Mouse (Mus musculus) frontal cortex, postnatal 36 days (tissue): ENCODE data around the gene Kpna1.
"Not testable (repeated sequence)": the region's sequence is repeated elsewhere in the genome, so short reads cannot be mapped to it uniquely, and the experiment has no call there.

ENCODE experiments used
- DNase-seq, 2 experiments: peaks; one replicate each; pipeline ENCODE4 v3.0.0; 2022; ENCODE audit warnings: low spot score in 2 of 2

Kpna1 gene

DNA sequence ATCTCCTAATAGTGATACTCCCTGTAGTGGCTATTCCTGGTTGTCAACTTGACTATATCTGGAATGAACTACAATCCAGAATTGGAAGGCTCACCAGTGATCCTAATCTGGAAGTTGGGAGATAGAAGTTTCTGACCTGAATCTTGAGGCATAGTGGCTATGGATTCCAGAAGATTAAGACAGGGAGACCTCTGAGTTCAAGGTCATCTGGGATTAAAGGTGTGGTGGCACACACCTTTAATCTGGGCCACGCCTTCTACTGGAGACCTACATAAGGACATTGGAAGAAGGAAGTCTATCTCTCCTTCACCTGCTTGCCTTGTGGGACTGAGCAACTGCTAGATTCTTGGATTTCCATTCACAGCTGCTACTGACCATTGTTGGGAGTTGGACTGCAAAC lies at the start of gene Kpna1:
Gene Kpna1 (plus strand): TSS at position 301 of the 400 bp plus-strand sequence.
- DNase-seq, result not testable (repeated sequence)

GRCm38 (mm10) chr16:35932179-35933055 lies 46.1 kb upstream of the Kpna1 start:
- no peak for DNase-seq

- no peak for DNase-seq
Observed at GRCm38 (mm10) chr16:35933181-35933580, 45.4 kb upstream of the Kpna1 start.

DNA sequence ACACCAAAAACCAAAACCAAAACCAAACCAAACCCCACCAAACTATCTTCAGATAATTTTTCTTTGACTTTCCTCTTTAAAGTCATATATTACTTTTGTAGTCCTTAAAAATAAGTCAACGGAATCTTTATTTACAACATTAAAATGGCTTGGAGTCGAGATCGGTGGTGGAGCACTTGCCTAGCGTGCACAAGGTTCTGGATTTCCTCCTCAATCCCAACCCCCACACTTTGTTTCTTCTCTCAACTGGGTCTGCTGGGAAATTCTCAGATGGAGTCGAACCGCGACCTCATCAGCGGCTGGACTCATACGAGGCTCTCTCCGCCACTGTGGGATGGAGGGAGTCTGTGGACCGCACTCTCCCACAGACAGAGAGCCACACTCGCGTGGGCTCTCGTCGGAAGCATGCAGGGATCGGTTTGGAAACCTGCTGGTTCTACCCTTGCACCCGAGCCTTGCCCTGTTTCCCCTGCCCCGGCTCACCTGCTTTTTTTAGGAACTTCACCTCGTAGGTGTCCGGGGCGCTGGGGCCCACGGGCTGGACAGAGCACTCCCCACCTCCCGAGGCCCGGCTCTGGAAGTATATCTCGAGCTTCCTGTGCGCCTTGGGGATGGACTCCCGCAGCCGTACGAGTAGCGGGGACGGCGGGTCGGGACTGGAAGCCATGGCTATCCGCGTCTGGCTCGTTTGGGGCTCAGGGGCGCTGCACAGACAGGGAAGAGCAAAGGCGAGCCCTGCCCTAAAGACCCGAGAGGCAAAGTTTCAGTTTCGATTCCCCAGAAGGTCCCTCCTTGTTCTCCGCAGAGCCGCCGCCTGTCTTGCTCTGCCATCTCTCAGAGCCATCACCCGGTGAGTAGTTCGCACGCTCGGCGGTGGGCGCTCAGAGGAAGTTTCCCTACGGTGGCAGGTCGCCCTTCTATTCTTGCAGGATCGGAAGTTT lies 40.1 kb upstream of the Kpna1 start, which contains the start of the genes Parp9 and Dtx3l:
Gene Parp9 (plus strand): TSS at position 260 of the 941 bp plus-strand sequence.
Gene Dtx3l (minus strand): TSS at position 941 of the 941 bp plus-strand sequence.
- peak; percentile 42 to 52 for DNase-seq

- no peak for DNase-seq
Observed at GRCm38 (mm10) chr16:35939261-35939660, 39.3 kb upstream of the Kpna1 start.

- peak; percentile 63 to 70 for DNase-seq
Observed at GRCm38 (mm10) chr16:35939690-35940089, 38.9 kb upstream of the Kpna1 start.

GRCm38 (mm10) chr16:35941382-35941781 lies 37.2 kb upstream of the Kpna1 start:
- DNase-seq, result no peak

DNA sequence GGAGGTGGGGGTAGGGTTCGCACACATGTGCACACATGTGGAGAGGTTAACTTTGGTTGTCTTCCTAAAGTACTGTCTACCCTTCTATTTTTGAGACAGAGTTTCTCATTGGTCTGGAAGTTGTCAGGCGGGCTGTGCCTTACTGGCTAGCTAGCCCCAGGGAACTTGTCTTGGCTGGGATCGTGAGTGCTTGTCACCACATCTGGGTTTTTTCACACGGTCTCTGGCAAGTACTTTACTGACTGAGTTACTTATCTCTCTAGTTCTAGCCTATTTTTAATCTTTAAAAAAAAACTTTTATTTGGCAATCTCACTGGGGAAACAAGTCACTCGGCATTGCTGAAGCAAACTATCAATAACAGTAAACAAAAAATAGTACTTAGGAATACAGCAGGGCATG lies 29.3 kb upstream of the Kpna1 start:
- DNase-seq, result no peak

DNA sequence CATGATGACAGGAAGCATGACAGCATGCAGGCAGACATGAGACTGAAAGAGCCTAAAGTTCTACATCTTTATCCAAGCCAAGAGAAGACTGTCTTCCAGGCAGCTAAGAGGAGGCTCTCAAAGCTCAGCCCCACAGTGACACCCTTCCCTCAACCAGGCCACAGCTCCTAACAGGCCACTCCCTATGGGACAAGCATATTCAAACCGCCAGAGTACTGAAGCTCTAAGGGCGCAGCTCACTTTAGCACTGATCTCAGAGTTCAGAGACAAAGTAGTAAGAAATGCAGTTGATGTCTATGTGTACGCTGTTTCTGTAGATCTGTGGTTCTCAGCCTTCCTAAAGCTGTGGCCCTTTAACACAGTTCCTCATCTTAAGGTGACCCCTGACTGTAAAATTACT lies 27.3 kb upstream of the Kpna1 start:
- no peak for DNase-seq

DNA sequence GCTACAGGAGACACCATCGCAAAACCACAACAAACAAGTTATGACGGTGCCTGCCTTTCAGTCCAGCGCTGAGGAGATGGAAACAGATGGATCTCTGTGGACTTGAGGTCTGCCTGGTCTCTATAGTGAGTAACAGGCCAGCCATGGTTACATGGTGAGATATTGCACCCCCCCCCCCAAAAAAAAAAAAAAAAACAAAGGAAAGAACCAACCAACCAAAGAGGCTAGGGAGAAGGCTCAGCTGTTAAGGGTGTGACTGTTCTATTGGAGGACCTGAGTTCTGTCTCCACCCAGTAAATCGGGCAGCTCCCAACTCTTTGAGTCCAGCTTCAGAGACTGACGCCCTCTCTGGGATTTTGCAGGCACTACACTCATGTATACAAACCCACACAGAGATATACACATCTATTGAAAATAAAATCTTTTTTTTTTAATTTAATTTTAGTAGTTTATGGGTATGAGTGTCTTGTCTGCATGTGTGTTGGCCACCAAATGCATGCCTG lies 25.9 kb upstream of the Kpna1 start:
- DNase-seq, result no peak

- DNase-seq, result not testable (repeated sequence)
Observed at GRCm38 (mm10) chr16:35965991-35966390, 12.6 kb upstream of the Kpna1 start.

DNA sequence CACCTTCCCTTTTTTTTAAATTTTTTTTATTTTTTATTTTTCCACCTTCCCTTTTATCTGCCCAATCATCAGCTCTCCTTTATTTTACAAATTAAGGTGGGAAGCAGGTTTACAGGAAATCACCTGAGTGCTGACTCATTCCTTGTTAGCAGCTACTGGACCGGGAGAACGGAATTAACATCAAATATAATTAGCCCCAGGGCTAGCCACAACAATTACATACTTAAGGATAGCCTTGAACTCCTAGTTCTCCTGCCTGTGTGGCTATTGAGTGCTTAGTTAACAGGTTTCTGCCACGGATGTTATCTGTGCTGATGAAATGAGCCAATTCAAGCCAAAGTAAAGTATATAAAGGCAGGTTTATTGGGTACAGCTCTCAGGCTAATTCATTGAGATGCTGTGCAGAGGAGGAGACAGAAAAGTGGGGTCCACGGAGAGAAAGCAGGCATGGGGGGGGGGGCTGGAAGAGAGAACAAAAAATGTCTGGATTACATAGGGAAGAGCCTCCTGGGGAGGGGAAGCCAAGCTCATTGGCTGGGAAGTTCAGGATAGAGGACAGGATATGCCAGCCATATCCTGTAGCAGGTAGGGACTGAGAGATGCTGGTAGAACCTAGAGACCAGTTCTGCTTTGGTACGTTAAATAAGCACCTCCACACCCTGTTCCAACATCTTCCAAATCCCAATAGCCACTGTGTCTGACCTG lies 12.0 kb upstream of the Kpna1 start:
- DNase-seq, result no peak

GRCm38 (mm10) chr16:35967319-35967718 lies 11.2 kb upstream of the Kpna1 start:
- DNase-seq, result no peak

DNA sequence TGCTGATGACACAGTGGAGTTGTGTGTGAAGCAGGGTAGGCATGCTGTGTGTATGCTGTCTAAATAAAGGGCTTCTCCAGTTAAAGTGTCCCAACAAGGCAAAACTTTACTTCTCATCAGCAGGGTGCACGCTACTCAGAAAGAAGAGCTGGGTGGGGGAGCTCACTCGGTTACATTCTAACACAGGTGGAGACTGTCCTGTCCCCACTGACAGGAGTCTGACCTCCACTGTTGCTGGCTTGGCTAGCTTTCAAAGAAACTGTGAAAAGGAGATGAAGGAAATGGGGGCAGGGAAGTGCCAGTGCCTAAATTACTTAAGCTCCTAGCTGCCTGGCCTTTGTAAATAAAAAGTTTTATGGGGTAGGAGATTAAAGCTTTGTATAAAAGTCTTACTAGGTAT lies 10.4 kb upstream of the Kpna1 start:
- no peak for DNase-seq

GRCm38 (mm10) chr16:35974021-35974420 lies 4.5 kb upstream of the Kpna1 start:
- DNase-seq, result no peak

- DNase-seq, result peak; percentile 100
Observed at GRCm38 (mm10) chr16:35981363-35981821, 2.8 kb downstream of the Kpna1 start.

- no peak for DNase-seq
Observed at GRCm38 (mm10) chr16:35982506-35982901, 4.0 kb downstream of the Kpna1 start.

- peak; percentile 92 to 93 for DNase-seq
Observed at GRCm38 (mm10) chr16:35982902-35983516, 4.5 kb downstream of the Kpna1 start.

GRCm38 (mm10) chr16:35983517-35984101 lies 5.1 kb downstream of the Kpna1 start:
- DNase-seq, result peak; percentile 73 to 75

DNA sequence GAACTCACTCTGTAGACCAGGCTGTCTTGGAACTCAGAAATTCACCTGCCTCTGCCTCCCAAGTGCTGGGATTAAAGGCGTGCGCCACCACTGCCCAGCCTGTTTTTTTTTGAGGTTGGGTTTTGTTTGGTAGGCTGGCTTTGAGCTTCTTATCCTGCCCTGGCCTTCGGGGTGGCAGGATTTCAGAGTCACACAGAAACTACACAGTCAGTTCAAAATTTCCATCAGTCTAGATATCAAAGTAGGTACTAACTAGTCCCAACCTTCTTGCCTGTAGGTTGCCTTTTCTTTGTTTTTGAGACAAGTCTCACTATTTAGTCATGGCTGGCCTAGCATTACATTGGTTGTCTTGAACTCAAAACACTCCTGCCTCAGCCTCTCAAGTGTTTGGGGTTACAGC lies 5.9 kb downstream of the Kpna1 start:
- DNase-seq, result no peak
